In the genomic region with DNA sequence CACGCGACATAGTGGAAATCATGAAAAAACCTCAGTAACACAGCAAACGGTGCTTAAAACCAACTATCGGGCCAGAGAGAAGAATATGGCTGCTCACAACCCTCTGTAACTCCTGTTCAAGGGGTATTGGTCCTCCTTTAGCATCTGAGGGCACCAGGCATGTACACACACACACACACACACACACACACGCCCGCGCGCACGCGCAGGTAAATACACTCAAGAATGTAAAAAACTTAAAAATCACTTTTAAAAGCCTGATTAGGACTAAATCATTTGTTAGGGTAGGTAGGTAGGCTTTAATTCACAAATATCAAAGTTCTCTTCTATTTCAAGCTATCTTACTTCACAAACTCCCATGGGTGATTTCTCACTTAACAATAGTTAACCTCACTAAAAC, we compare ENCODE assay signal across 9 mouse cellular contexts. TPM values are rescaled to one million over a fixed set of nuclear protein-coding genes. Genes with fewer than 3 reads are reported as not detected.
A peak's percentile ranks its signal among the peaks of the same experiment; 100 is the strongest.
DNase-seq lines count a peak whose midpoint lies in the region; ATAC-seq and TF ChIP-seq lines count a peak whose summit lies in the region.
"Had no signal": no experiment of that assay in that cellular context is flagged by ENCODE, and none has a peak within 500 bp of the region (broad histone marks: within the 10 kb centered on the region; RNA-seq: fewer than 3 reads in every experiment).

No protein-coding gene starts in this region.

- 0 out of 2 replicates have a peak overlapping the region, but pooled peaks have one; percentile 96 for H3K9ac ChIP-seq in embryonic facial prominence, embryonic 15.5 days
- no peak overlapping the region for H3K9ac ChIP-seq in intestine, embryonic 16.5 days (ENCODE audit: low read depth, low read length)
- peak overlapping the region; percentile 97; the same call in 1 of the 2 replicates for H3K9ac ChIP-seq in midbrain, postnatal 0 days (replicated peaks; ENCODE audit: low read length, poor library complexity, severe bottlenecking)

- WGBS in embryonic facial prominence, embryonic 15.5 days = 90% methylated on average over 10 of the region's 10 CpGs
- 90% methylated on average over 10 of the region's 10 CpGs for WGBS in intestine, embryonic 16.5 days
- 85% methylated on average over 10 of the region's 10 CpGs for WGBS in midbrain, postnatal 0 days

- H3K27me3 ChIP-seq in embryonic facial prominence, embryonic 15.5 days = no peaks in the 10 kb centered on the region
- no peaks in the 10 kb centered on the region for H3K27me3 ChIP-seq in intestine, embryonic 16.5 days (replicated peaks; ENCODE audit: control insufficient read depth, insufficient read depth, low read length)
- no peaks in the 10 kb centered on the region for H3K27me3 ChIP-seq in midbrain, postnatal 0 days (ENCODE audit: insufficient read depth, low read length)

- H3K4me2 ChIP-seq in embryonic facial prominence, embryonic 15.5 days (replicated peaks) = peak overlapping the region; percentile 77
- H3K4me2 ChIP-seq in intestine, embryonic 16.5 days (ENCODE audit: low read depth, low read length) = peak overlapping the region; percentile 83; the same call in 1 of the 2 replicates
- peak overlapping the region; percentile 65 for H3K4me2 ChIP-seq in midbrain, postnatal 0 days (ENCODE audit: low read depth, low read length, poor library complexity, severe bottlenecking)

- no peak for ATAC-seq in embryonic facial prominence, embryonic 15.5 days (ENCODE audit: insufficient number of reproducible peaks, low FRiP score, low TSS enrichment, low read depth)
- no peak for ATAC-seq in intestine, embryonic 16.5 days
- ATAC-seq in midbrain, postnatal 0 days (ENCODE audit: low FRiP score) = no peak

- peak overlapping the region; percentile 93; the same call in 1 of the 2 replicates for H3K4me3 ChIP-seq in layer of hippocampus, adult 2 months
- peak overlapping the region; percentile 96 for H3K4me3 ChIP-seq in embryonic facial prominence, embryonic 15.5 days (replicated peaks)
- H3K4me3 ChIP-seq in intestine, embryonic 16.5 days (ENCODE audit: low read length) = no peak overlapping the region
- peak overlapping the region; percentile 99 for H3K4me3 ChIP-seq in midbrain, postnatal 0 days (ENCODE audit: low read depth, low read length)

- H3K4me1 ChIP-seq in embryonic facial prominence, embryonic 15.5 days = peaks cover 31% of the 10 kb centered on the region
- H3K4me1 ChIP-seq in intestine, embryonic 16.5 days (ENCODE audit: control insufficient read depth, insufficient read depth, low read length) = peaks cover 16% of the 10 kb centered on the region
- peaks cover 5% of the 10 kb centered on the region; the same call in 1 of the 2 replicates for H3K4me1 ChIP-seq in midbrain, postnatal 0 days (ENCODE audit: insufficient read depth, low read length)

- no peak for DNase-seq in layer of hippocampus, adult 2 months (ENCODE audit: low spot score in 2 of 2)
- DNase-seq in layer of hippocampus, adult 11-12 months (ENCODE audit: low spot score) = no peak
- no peak for DNase-seq in midbrain, postnatal 0 days (ENCODE audit: low spot score)
- DNase-seq in adrenal gland, postnatal 25 days = no peak
- DNase-seq in gastrocnemius, postnatal 14 days = no peak
- DNase-seq in ovary, postnatal 14 days (ENCODE audit: low spot score) = no peak
- DNase-seq: cerebellum, adult 8-10 months had no signal

- intact Hi-C loops in gastrocnemius, postnatal 14 days (cut with DNase I; ENCODE audit: low total_unique reads) = no loop called here

- H3K9me3 ChIP-seq in embryonic facial prominence, embryonic 15.5 days (replicated peaks) = no peaks in the 10 kb centered on the region
- H3K9me3 ChIP-seq in intestine, embryonic 16.5 days (ENCODE audit: control insufficient read depth, low read length) = no peaks in the 10 kb centered on the region
- H3K9me3 ChIP-seq in midbrain, postnatal 0 days (ENCODE audit: low read length) = no peaks in the 10 kb centered on the region

- TF ChIP-seq CTCF in layer of hippocampus, adult 2 months (conservative IDR thresholded peaks at IDR 0.05) = no peak
- TF ChIP-seq CTCF in midbrain, postnatal 0 days (IDR thresholded peaks at IDR 0.05) = no peak

- no peaks in the 10 kb centered on the region for H3K36me3 ChIP-seq in embryonic facial prominence, embryonic 15.5 days
- H3K36me3 ChIP-seq in intestine, embryonic 16.5 days (ENCODE audit: control insufficient read depth, insufficient read depth, low read length) = no peaks in the 10 kb centered on the region
- H3K36me3 ChIP-seq in midbrain, postnatal 0 days (ENCODE audit: insufficient read depth, low read length) = no peaks in the 10 kb centered on the region

- H3K27ac ChIP-seq in layer of hippocampus, adult 2 months = peak overlapping the region; percentile 92; the same call in 1 of the 2 replicates
- H3K27ac ChIP-seq in embryonic facial prominence, embryonic 15.5 days (replicated peaks) = no peak overlapping the region
- H3K27ac ChIP-seq in intestine, embryonic 16.5 days (ENCODE audit: low read length) = no peak overlapping the region
- H3K27ac ChIP-seq in midbrain, postnatal 0 days (ENCODE audit: low read depth, low read length) = no peak overlapping the region

RNA-seq across cellular contexts. Expression of a gene that starts 1.8 kb away (rescaled TPM):
- 100 to 1,000 TPM; 182 to 198 TPM for total RNA-seq in layer of hippocampus, adult 2 months (2021)
- polyA plus RNA-seq in embryonic facial prominence, embryonic 15.5 days (2015; fragmentation: Nextera tagmentation; extraction: Ambion mirVana) = 94.9 and 114 TPM in 2 replicates
- 67.1 and 73.1 TPM in 2 replicates for polyA plus RNA-seq in intestine, embryonic 16.5 days (2015; fragmentation: Nextera tagmentation; extraction: Ambion mirVana)
- 85.8 and 87.0 TPM in 2 replicates for total RNA-seq in midbrain, postnatal 0 days (2014; rRNA removed)
- 153 and 158 TPM in 2 replicates for polyA plus RNA-seq in midbrain, postnatal 0 days (2015; fragmentation: Nextera tagmentation; extraction: Ambion mirVana)
- 109 and 166 TPM in 2 replicates for total RNA-seq in adrenal gland, postnatal 25 days (2021)
- total RNA-seq in gastrocnemius, postnatal 14 days (2021) = 10 to 100 TPM; 76.5 to 93.9 TPM

RNA-seq across cellular contexts. Expression of a gene that starts 58.6 kb away (rescaled TPM):
- total RNA-seq in layer of hippocampus, adult 2 months (2021) = 10 to 100 TPM; 47.4 to 58.2 TPM
- 24.2 and 25.0 TPM in 2 replicates for polyA plus RNA-seq in embryonic facial prominence, embryonic 15.5 days (2015; fragmentation: Nextera tagmentation; extraction: Ambion mirVana)
- polyA plus RNA-seq in intestine, embryonic 16.5 days (2015; fragmentation: Nextera tagmentation; extraction: Ambion mirVana) = 19.7 and 21.1 TPM in 2 replicates
- total RNA-seq in midbrain, postnatal 0 days (2014; rRNA removed) = 26.5 and 32.7 TPM in 2 replicates
- polyA plus RNA-seq in midbrain, postnatal 0 days (2015; fragmentation: Nextera tagmentation; extraction: Ambion mirVana) = 14.6 and 15.9 TPM in 2 replicates
- 80.9 and 114 TPM in 2 replicates for total RNA-seq in adrenal gland, postnatal 25 days (2021)
- total RNA-seq in gastrocnemius, postnatal 14 days (2021) = 10 to 100 TPM; 52.7 to 61.5 TPM
